Mouse (Mus musculus): Measurements from ENCODE around the gene Irf4. TPM values are rescaled to one million over a fixed set of nuclear protein-coding genes. Genes with fewer than 3 reads are reported as not detected.

The Irf4 gene
- polyA plus RNA-seq, 1 experiment: not detected

GRCm38 (mm10) chr13:30765906-30766305, 16.9 kb downstream of the Irf4 start:
- Histone ChIP-seq H3K36me3 (ENCODE audit: control insufficient read depth) (no peaks in the 10 kb centered on the region), H3K9me3 (ENCODE audit: control insufficient read depth, low read length) (no peaks in the 10 kb centered on the region)
- TF ChIP-seq GATA1 (IDR thresholded peaks at IDR 0.05; ENCODE audit: low read length) (no peak), TAL1 (IDR thresholded peaks at IDR 0.05; ENCODE audit: low read length) (no peak)

GRCm38 (mm10) chr13:30766636-30767476, 17.8 kb downstream of the Irf4 start:
- no peaks in the 10 kb centered on the region for H3K27me3 ChIP-seq (ENCODE audit: control insufficient read depth)
- H3K4me1 ChIP-seq (ENCODE audit: control insufficient read depth): no peaks in the 10 kb centered on the region
- no peak overlapping the region for H3K4me3 ChIP-seq (replicated peaks)
- TF ChIP-seq GATA1 (IDR thresholded peaks at IDR 0.05; ENCODE audit: low read length) (no peak), TAL1 (IDR thresholded peaks at IDR 0.05; ENCODE audit: low read length) (no peak)
- H3K9me3 ChIP-seq (ENCODE audit: control insufficient read depth, low read length): no peaks in the 10 kb centered on the region
- no peaks in the 10 kb centered on the region for H3K36me3 ChIP-seq (ENCODE audit: control insufficient read depth)

More at GRCm38 (mm10) chr13:30765906-30766305, 16.9 kb downstream of the Irf4 start:
- no peaks in the 10 kb centered on the region for H3K4me1 ChIP-seq (ENCODE audit: control insufficient read depth)
- H3K27me3 ChIP-seq (ENCODE audit: control insufficient read depth): no peaks in the 10 kb centered on the region
- H3K4me3 ChIP-seq (replicated peaks): no peak overlapping the region

GRCm38 (mm10) chr13:30767477-30768127, 18.6 kb downstream of the Irf4 start:
- Histone ChIP-seq H3K36me3 (ENCODE audit: control insufficient read depth) (no peaks in the 10 kb centered on the region), H3K9me3 (ENCODE audit: control insufficient read depth, low read length) (no peaks in the 10 kb centered on the region), H3K4me3 (replicated peaks) (no peak overlapping the region), H3K4me1 (ENCODE audit: control insufficient read depth) (no peaks in the 10 kb centered on the region), H3K27me3 (ENCODE audit: control insufficient read depth) (no peaks in the 10 kb centered on the region)
- TF ChIP-seq GATA1 (IDR thresholded peaks at IDR 0.05; ENCODE audit: low read length): no peak
- TF ChIP-seq TAL1 (IDR thresholded peaks at IDR 0.05; ENCODE audit: low read length): no peak

DNA sequence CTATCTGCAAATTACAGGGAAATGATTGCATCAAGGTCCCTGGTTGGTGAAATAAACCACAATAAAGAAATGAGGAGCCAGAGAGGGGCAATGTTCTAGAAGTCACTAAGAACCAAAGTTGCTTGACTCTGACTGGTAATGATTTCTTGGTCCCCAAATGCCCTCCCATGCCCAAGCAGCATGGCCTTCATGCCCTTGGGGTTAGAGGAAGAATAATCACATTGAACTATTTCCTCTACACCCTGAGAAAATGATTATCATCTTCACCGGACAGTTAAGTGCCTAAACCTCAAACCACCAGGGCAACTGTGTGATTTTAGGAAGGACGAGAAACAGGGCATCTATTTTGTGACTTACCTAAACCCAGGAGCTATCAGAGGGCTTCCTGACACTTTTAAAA, 27.0 kb downstream of the Irf4 start:
- no peak for TF ChIP-seq GATA1 (IDR thresholded peaks at IDR 0.05; ENCODE audit: low read length)
- TF ChIP-seq TAL1 (IDR thresholded peaks at IDR 0.05; ENCODE audit: low read length): no peak
- H3K27me3 ChIP-seq (ENCODE audit: control insufficient read depth): no peaks in the 10 kb centered on the region
- H3K36me3 ChIP-seq (ENCODE audit: control insufficient read depth): no peaks in the 10 kb centered on the region
- H3K9me3 ChIP-seq (ENCODE audit: control insufficient read depth, low read length): no peaks in the 10 kb centered on the region
- no peaks in the 10 kb centered on the region for H3K4me1 ChIP-seq (ENCODE audit: control insufficient read depth)
- no peak overlapping the region for H3K4me3 ChIP-seq (replicated peaks)

DNA sequence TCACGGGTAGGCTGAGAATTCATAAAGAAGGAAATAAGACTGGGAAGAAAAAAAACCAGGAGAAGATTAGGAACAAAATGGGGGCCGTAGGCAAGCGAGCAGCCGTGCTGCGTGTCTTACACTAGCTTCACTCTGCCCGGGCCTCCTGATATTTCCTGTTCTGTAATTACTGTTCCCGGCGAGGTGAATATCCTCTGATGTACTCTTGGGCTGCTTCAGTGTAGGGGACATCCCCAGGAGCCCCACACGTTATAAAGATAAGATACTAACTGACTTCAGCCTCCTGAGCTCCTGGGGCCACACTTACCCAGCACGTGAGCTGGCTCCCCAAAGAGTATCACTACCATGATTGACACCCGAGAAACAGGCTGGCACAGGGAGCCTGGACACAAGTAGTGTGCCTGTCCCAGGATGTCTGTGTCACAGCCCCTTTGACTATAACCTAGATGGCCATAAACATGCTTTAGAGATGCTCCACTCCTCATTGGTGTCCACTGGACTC, 28.7 kb downstream of the Irf4 start:
- Histone ChIP-seq H3K4me1 (ENCODE audit: control insufficient read depth) (no peaks in the 10 kb centered on the region), H3K36me3 (ENCODE audit: control insufficient read depth) (no peaks in the 10 kb centered on the region), H3K4me3 (replicated peaks) (no peak overlapping the region), H3K9me3 (ENCODE audit: control insufficient read depth, low read length) (no peaks in the 10 kb centered on the region), H3K27me3 (ENCODE audit: control insufficient read depth) (no peaks in the 10 kb centered on the region)
- TF ChIP-seq GATA1 (IDR thresholded peaks at IDR 0.05; ENCODE audit: low read length) (no peak), TAL1 (IDR thresholded peaks at IDR 0.05; ENCODE audit: low read length) (no peak)

DNA sequence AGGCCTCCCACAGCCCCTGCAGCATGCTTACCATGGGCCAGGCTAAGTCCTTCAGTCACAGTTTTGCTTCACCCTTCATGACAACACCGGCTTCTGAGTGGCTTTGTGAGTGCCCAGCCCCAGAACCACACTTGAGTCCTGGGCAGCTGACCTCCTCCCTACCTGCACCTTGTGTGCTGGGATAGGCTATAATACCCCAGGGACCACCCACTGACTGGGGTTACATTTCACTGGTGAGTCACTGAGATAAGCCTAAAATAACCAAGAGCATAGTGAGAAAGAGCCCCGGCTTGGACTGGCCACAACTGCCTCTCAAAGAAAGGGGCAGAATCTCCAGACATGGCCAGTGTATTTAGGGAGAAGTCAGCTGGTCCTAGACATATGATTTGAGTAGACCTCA, 32.9 kb downstream of the Irf4 start:
- Histone ChIP-seq H3K4me3 (replicated peaks) (no peak overlapping the region), H3K4me1 (ENCODE audit: control insufficient read depth) (no peaks in the 10 kb centered on the region), H3K27me3 (ENCODE audit: control insufficient read depth) (no peaks in the 10 kb centered on the region), H3K36me3 (ENCODE audit: control insufficient read depth) (no peaks in the 10 kb centered on the region), H3K9me3 (ENCODE audit: control insufficient read depth, low read length) (no peaks in the 10 kb centered on the region)
- TF ChIP-seq GATA1 (IDR thresholded peaks at IDR 0.05; ENCODE audit: low read length) (no peak), TAL1 (IDR thresholded peaks at IDR 0.05; ENCODE audit: low read length) (no peak)

- H3K27me3 ChIP-seq (ENCODE audit: control insufficient read depth): no peaks in the 10 kb centered on the region
- H3K9me3 ChIP-seq (ENCODE audit: control insufficient read depth, low read length): no peaks in the 10 kb centered on the region
- TF ChIP-seq GATA1 (IDR thresholded peaks at IDR 0.05; ENCODE audit: low read length) (no peak), TAL1 (IDR thresholded peaks at IDR 0.05; ENCODE audit: low read length) (no peak)
- H3K4me1 ChIP-seq (ENCODE audit: control insufficient read depth): no peaks in the 10 kb centered on the region
- H3K36me3 ChIP-seq (ENCODE audit: control insufficient read depth): no peaks in the 10 kb centered on the region
- H3K4me3 ChIP-seq (replicated peaks): no peak overlapping the region
Observed at GRCm38 (mm10) chr13:30782419-30782818, 33.4 kb downstream of the Irf4 start.

DNA sequence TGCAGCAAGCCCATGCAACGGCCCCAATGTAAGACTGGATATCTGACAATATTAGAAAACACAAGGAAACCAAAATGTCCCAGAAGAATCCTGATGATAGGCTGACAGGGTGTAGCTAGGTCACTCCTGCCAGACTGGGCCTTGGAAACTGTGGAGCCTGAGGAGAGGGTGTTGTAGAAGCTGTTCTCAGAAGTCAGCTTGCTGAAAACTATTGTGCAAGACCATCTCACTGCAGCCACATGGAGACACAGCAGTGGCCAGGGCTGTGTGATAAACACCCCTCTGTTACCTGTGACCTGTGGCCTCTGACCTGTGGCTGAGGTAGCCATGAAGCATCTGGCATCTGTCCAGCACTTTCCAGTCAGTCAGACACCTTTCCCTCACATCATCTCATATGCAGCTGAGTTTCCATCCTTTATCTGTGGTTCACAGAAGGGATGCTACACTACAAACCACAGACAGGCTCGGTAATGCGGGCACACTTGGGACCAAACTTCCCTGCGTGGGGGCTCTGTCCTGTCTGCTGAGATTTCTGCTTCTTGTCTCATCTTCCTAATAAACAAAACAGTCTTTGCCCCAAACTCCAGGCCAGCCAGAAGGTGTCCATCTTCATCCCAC, 36.5 kb downstream of the Irf4 start:
- H3K9me3 ChIP-seq (ENCODE audit: control insufficient read depth, low read length): no peaks in the 10 kb centered on the region
- no peaks in the 10 kb centered on the region for H3K27me3 ChIP-seq (ENCODE audit: control insufficient read depth)
- no peak overlapping the region for H3K4me3 ChIP-seq (replicated peaks)
- H3K4me1 ChIP-seq (ENCODE audit: control insufficient read depth): no peaks in the 10 kb centered on the region
- no peaks in the 10 kb centered on the region for H3K36me3 ChIP-seq (ENCODE audit: control insufficient read depth)
- TF ChIP-seq GATA1 (IDR thresholded peaks at IDR 0.05; ENCODE audit: low read length) (no peak), TAL1 (IDR thresholded peaks at IDR 0.05; ENCODE audit: low read length) (no peak)
